Comparison of ENCODE assay signal across 8 mouse cellular contexts in the genomic region with DNA sequence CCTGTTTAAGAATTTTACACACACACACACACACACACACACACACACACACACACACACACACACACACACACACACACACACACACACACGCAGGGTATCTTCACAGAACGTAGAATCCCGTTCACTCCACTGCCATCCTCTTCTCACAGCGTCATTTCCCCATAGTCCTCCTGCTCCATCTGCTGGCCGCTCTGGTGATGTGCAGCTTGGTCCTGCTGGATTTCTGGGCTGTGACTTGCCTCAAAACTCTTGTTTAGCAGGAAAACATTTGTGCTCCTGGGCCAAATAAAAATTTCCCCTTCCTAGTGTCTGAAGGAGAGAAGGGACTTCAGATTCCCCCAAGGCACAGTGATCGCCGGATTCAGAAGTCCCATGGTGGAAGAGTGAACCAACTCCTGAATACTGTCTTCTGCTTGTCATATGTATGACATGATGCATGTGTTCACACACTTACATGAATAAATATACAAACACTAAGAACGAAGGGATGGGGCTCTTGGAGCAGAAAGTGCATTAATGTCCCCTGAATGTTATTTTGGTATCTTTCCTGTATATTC. TPM values are rescaled to one million over a fixed set of nuclear protein-coding genes. Genes with fewer than 3 reads are reported as not detected.
DNase-seq lines count a peak whose midpoint lies in the region; ATAC-seq and TF ChIP-seq lines count a peak whose summit lies in the region.

No protein-coding gene starts in this region.

- no peak for TF ChIP-seq POLR2A in myocyte (IDR thresholded peaks at IDR 0.05; ENCODE audit: insufficient read length, low read depth)

- H3K4me2 ChIP-seq in heart, embryonic 11.5 days = peak overlapping the region; percentile 93
- H3K4me2 ChIP-seq in kidney, embryonic 15.5 days = peak overlapping the region; percentile 86
- peak overlapping the region; percentile 94 for H3K4me2 ChIP-seq in liver, embryonic 11.5 days
- H3K4me2 ChIP-seq in myocyte (ENCODE audit: low read depth) = peak overlapping the region; percentile 90

- H3K79me2 ChIP-seq in myocyte (ENCODE audit: control insufficient read depth, insufficient read depth) = no peaks in the 10 kb centered on the region

- peak; percentile 95 for ATAC-seq in erythroblast, adult 5-6 weeks (replicated peaks; ENCODE audit: low FRiP score, poor library complexity, severe bottlenecking)
- 0 out of 2 replicates have a peak, but pooled peaks have one; percentile 1 for ATAC-seq in heart, embryonic 11.5 days (replicated peaks; ENCODE audit: insufficient number of reproducible peaks, low FRiP score, low TSS enrichment)
- peak; percentile 68 for ATAC-seq in kidney, embryonic 15.5 days (replicated peaks; ENCODE audit: low FRiP score)
- ATAC-seq in liver, embryonic 11.5 days (replicated peaks; ENCODE audit: low FRiP score) = peak; percentile 61

- no peak overlapping the region; the same call in 1 of the 2 replicates for H3K9ac ChIP-seq in heart, embryonic 11.5 days (ENCODE audit: low read depth, low read length)
- no peak overlapping the region for H3K9ac ChIP-seq in kidney, embryonic 15.5 days
- H3K9ac ChIP-seq in liver, embryonic 11.5 days (ENCODE audit: low read depth, low read length) = peak overlapping the region; percentile 68

- H3K36me3 ChIP-seq in heart, embryonic 11.5 days (ENCODE audit: control insufficient read depth, insufficient read depth, low read length) = no peaks in the 10 kb centered on the region
- no peaks in the 10 kb centered on the region for H3K36me3 ChIP-seq in kidney, embryonic 15.5 days
- no peaks in the 10 kb centered on the region for H3K36me3 ChIP-seq in liver, embryonic 11.5 days (ENCODE audit: control insufficient read depth, insufficient read depth, low read length)
- H3K36me3 ChIP-seq in myocyte (ENCODE audit: control insufficient read depth, insufficient read depth) = no peaks in the 10 kb centered on the region

- WGBS in heart, embryonic 11.5 days (ENCODE audit: insufficient replicate concordance) = 1% methylated on average over 8 of the region's 8 CpGs
- 2% methylated on average over 8 of the region's 8 CpGs for WGBS in kidney, embryonic 15.5 days
- WGBS in liver, embryonic 11.5 days = 2% methylated on average over 8 of the region's 8 CpGs

- H3K4me3 ChIP-seq in heart, embryonic 11.5 days (ENCODE audit: low read depth, low read length) = peak overlapping the region; percentile 62
- peak overlapping the region; percentile 57 for H3K4me3 ChIP-seq in kidney, embryonic 15.5 days (replicated peaks)
- peak overlapping the region; percentile 68 for H3K4me3 ChIP-seq in liver, embryonic 11.5 days (ENCODE audit: low read depth, low read length)
- peak overlapping the region; percentile 27 for H3K4me3 ChIP-seq in myocyte

- no peaks in the 10 kb centered on the region for H3K4me1 ChIP-seq in heart, embryonic 11.5 days (ENCODE audit: control insufficient read depth, insufficient read depth, low read length)
- H3K4me1 ChIP-seq in kidney, embryonic 15.5 days = peaks cover 13% of the 10 kb centered on the region
- no peaks in the 10 kb centered on the region for H3K4me1 ChIP-seq in liver, embryonic 11.5 days (replicated peaks; ENCODE audit: control insufficient read depth, insufficient read depth, low read length)

- DNase-seq in CD4-positive helper T cell, adult 2 months (ENCODE audit: low read depth, low spot score) = peak; percentile 85
- DNase-seq in brain, adult 2 months (ENCODE audit: low read depth, low spot score) = peak; percentile 84
- peak; percentile 79 for DNase-seq in liver, embryonic 11.5 days (ENCODE audit: low spot score)
- DNase-seq in spleen, postnatal 4 days (ENCODE audit: low spot score in 2 of 2) = peak; percentile 74 to 89

- H3K9me3 ChIP-seq in heart, embryonic 11.5 days (replicated peaks; ENCODE audit: control insufficient read depth, low read length) = no peaks in the 10 kb centered on the region
- H3K9me3 ChIP-seq in kidney, embryonic 15.5 days (replicated peaks) = no peaks in the 10 kb centered on the region
- no peaks in the 10 kb centered on the region for H3K9me3 ChIP-seq in liver, embryonic 11.5 days (ENCODE audit: control insufficient read depth, low read length)

- no peak overlapping the region for H3ac ChIP-seq in myocyte (ENCODE audit: control insufficient read depth, insufficient read length)

- H3K27me3 ChIP-seq in heart, embryonic 11.5 days (ENCODE audit: control insufficient read depth, insufficient read depth, low read length) = peaks cover 11% of the 10 kb centered on the region; the same call in 1 of the 2 replicates
- peaks cover 48% of the 10 kb centered on the region for H3K27me3 ChIP-seq in kidney, embryonic 15.5 days
- no peaks in the 10 kb centered on the region for H3K27me3 ChIP-seq in liver, embryonic 11.5 days (replicated peaks; ENCODE audit: control insufficient read depth, insufficient read depth, low read length)
- H3K27me3 ChIP-seq in myocyte (ENCODE audit: control insufficient read depth, insufficient read depth, insufficient read length) = peaks cover 9% of the 10 kb centered on the region

- H3K27ac ChIP-seq in heart, embryonic 11.5 days (ENCODE audit: low read depth, low read length) = no peak overlapping the region
- no peak overlapping the region for H3K27ac ChIP-seq in kidney, embryonic 15.5 days
- H3K27ac ChIP-seq in liver, embryonic 11.5 days (ENCODE audit: low read depth, low read length) = peak overlapping the region; percentile 55; the same call in 1 of the 2 replicates

TF ChIP-seq in myocyte, 11 proteins besides CTCF, POLR2A, EP300 and RAD21:
- no peak for TF ChIP-seq SRF (IDR thresholded peaks at IDR 0.05; ENCODE audit: control insufficient read depth, insufficient read length, low read depth)
- no peak for TF ChIP-seq TCF3 (IDR thresholded peaks at IDR 0.05; ENCODE audit: insufficient read length, low read depth)
- no peak for TF ChIP-seq MYOG (IDR thresholded peaks at IDR 0.05; ENCODE audit: control insufficient read depth in 1 of 3, insufficient read depth in 1 of 3, insufficient read length in 2 of 3, low read depth in 2 of 3)
- no peak for TF ChIP-seq TCF12 (IDR thresholded peaks at IDR 0.05; ENCODE audit: insufficient read depth, poor library complexity, severe bottlenecking)
- TF ChIP-seq E2F4 (IDR thresholded peaks at IDR 0.05; ENCODE audit: insufficient read depth) = no peak
- TF ChIP-seq REST (IDR thresholded peaks at IDR 0.05; ENCODE audit: insufficient read depth, insufficient read length) = no peak
- no peak for TF ChIP-seq POLR2AphosphoS2 (IDR thresholded peaks at IDR 0.05; ENCODE audit: insufficient read length, low read depth)
- no peak for TF ChIP-seq USF1 (IDR thresholded peaks at IDR 0.05; ENCODE audit: low read depth)
- no peak for TF ChIP-seq MAX (IDR thresholded peaks at IDR 0.05; ENCODE audit: low read depth)
- no peak for TF ChIP-seq MYOD1 (IDR thresholded peaks at IDR 0.05; ENCODE audit: control insufficient read depth in 1 of 3, insufficient read length in 2 of 3, low read depth in 2 of 3)

RNA-seq across cellular contexts. Expression of gene Ifne, which starts 12.6 kb away (rescaled TPM):
- total RNA-seq in erythroblast, adult 5-6 weeks (2015; ENCODE audit: low replicate concordance) = not detected in 2 replicates
- not detected in 2 replicates for total RNA-seq in erythroblast, adult 5-6 weeks (2017; ENCODE audit: low replicate concordance)
- not detected in 2 replicates for polyA plus RNA-seq in heart, embryonic 11.5 days (2014; fragmentation: Nextera tagmentation; extraction: Ambion mirVana)
- not detected in 2 replicates for polyA plus RNA-seq in kidney, embryonic 15.5 days (2015; fragmentation: Nextera tagmentation; extraction: Ambion mirVana)
- polyA plus RNA-seq in liver, embryonic 11.5 days (2014; fragmentation: Nextera tagmentation; extraction: Ambion mirVana) = not detected in 2 replicates
- not detected for polyA plus RNA-seq in myocyte (2012; fragmentation: generic; extraction: Trizol)

RNA-seq across cellular contexts. Expression of gene Ifna1, which starts 17.6 kb away (rescaled TPM):
- not detected in 2 replicates for total RNA-seq in erythroblast, adult 5-6 weeks (2015; ENCODE audit: low replicate concordance)
- total RNA-seq in erythroblast, adult 5-6 weeks (2017; ENCODE audit: low replicate concordance) = not detected in 2 replicates
- polyA plus RNA-seq in heart, embryonic 11.5 days (2014; fragmentation: Nextera tagmentation; extraction: Ambion mirVana) = not detected in 2 replicates
- polyA plus RNA-seq in kidney, embryonic 15.5 days (2015; fragmentation: Nextera tagmentation; extraction: Ambion mirVana) = not detected in 2 replicates
- not detected in 2 replicates for polyA plus RNA-seq in liver, embryonic 11.5 days (2014; fragmentation: Nextera tagmentation; extraction: Ambion mirVana)
- polyA plus RNA-seq in myocyte (2012; fragmentation: generic; extraction: Trizol) = not detected

RNA-seq across cellular contexts. Expression of gene Ifna4, which starts 25.8 kb away (rescaled TPM):
- not detected in 2 replicates for total RNA-seq in erythroblast, adult 5-6 weeks (2015; ENCODE audit: low replicate concordance)
- total RNA-seq in erythroblast, adult 5-6 weeks (2017; ENCODE audit: low replicate concordance) = not detected in 2 replicates
- polyA plus RNA-seq in heart, embryonic 11.5 days (2014; fragmentation: Nextera tagmentation; extraction: Ambion mirVana) = not detected in 2 replicates
- not detected in 2 replicates for polyA plus RNA-seq in kidney, embryonic 15.5 days (2015; fragmentation: Nextera tagmentation; extraction: Ambion mirVana)
- polyA plus RNA-seq in liver, embryonic 11.5 days (2014; fragmentation: Nextera tagmentation; extraction: Ambion mirVana) = not detected in 2 replicates
- polyA plus RNA-seq in myocyte (2012; fragmentation: generic; extraction: Trizol) = not detected

RNA-seq across cellular contexts. Expression of gene Ifna5, which starts 32.1 kb away (rescaled TPM):
- not detected in 2 replicates for total RNA-seq in erythroblast, adult 5-6 weeks (2015; ENCODE audit: low replicate concordance)
- not detected in 2 replicates for total RNA-seq in erythroblast, adult 5-6 weeks (2017; ENCODE audit: low replicate concordance)
- polyA plus RNA-seq in heart, embryonic 11.5 days (2014; fragmentation: Nextera tagmentation; extraction: Ambion mirVana) = not detected in 2 replicates
- polyA plus RNA-seq in kidney, embryonic 15.5 days (2015; fragmentation: Nextera tagmentation; extraction: Ambion mirVana) = not detected in 2 replicates
- not detected in 2 replicates for polyA plus RNA-seq in liver, embryonic 11.5 days (2014; fragmentation: Nextera tagmentation; extraction: Ambion mirVana)
- polyA plus RNA-seq in myocyte (2012; fragmentation: generic; extraction: Trizol) = not detected

RNA-seq across cellular contexts. Expression of gene Ifna6, which starts 40.2 kb away (rescaled TPM):
- total RNA-seq in erythroblast, adult 5-6 weeks (2015; ENCODE audit: low replicate concordance) = not detected in 2 replicates
- not detected in 2 replicates for total RNA-seq in erythroblast, adult 5-6 weeks (2017; ENCODE audit: low replicate concordance)
- not detected in 2 replicates for polyA plus RNA-seq in heart, embryonic 11.5 days (2014; fragmentation: Nextera tagmentation; extraction: Ambion mirVana)
- not detected in 2 replicates for polyA plus RNA-seq in kidney, embryonic 15.5 days (2015; fragmentation: Nextera tagmentation; extraction: Ambion mirVana)
- not detected in 2 replicates for polyA plus RNA-seq in liver, embryonic 11.5 days (2014; fragmentation: Nextera tagmentation; extraction: Ambion mirVana)
- polyA plus RNA-seq in myocyte (2012; fragmentation: generic; extraction: Trizol) = not detected

Comparison
In these comparisons a context has a peak if more than half of its experiments do, and no peak if none do; other contexts are left out.
1. ATAC-seq: peak in every context shown above with its lines; median percentile 95 in erythroblast, adult 5-6 weeks; 68 in kidney, embryonic 15.5 days; 61 in liver, embryonic 11.5 days; 1 in heart, embryonic 11.5 days.